Mouse (Mus musculus): ENCODE measurements at regions not wholly inside any gene's neighbourhood (a gene's known extent, or its start where the extent isn't known, plus 50 kb on each side); places are given as distances from the start of the nearest gene placed in this dataset.

GRCm38 (mm10) chr6:36058206-36058605 lies 329.7 kb upstream of the Chrm2 start:
- no peak for DNase-seq (ENCODE audit: low spot score)
- H3K4me2 ChIP-seq (ENCODE audit: low read length), result no peak overlapping the region
- TF ChIP-seq CTCF (IDR thresholded peaks at IDR 0.05; ENCODE audit: low read depth), result no peak

GRCm38 (mm10) chr6:36060411-36060810 lies 327.5 kb upstream of the Chrm2 start:
- no peaks in the 10 kb centered on the region for H3K36me3 ChIP-seq (ENCODE audit: insufficient read depth, low read length)
- no peaks in the 10 kb centered on the region for H3K9me3 ChIP-seq (replicated peaks; ENCODE audit: low read length)
- H3K4me2 ChIP-seq (ENCODE audit: low read length), result no peak overlapping the region
- 69% methylated on average over 1 of the region's 1 CpGs for WGBS
- no peak overlapping the region for H3K27ac ChIP-seq
- H3K9ac ChIP-seq (ENCODE audit: low read depth, low read length), result no peak overlapping the region
- H3K4me3 ChIP-seq (replicated peaks; ENCODE audit: low read depth, low read length), result no peak overlapping the region
- TF ChIP-seq CTCF (IDR thresholded peaks at IDR 0.05; ENCODE audit: low read depth), result no peak
- no peaks in the 10 kb centered on the region for H3K27me3 ChIP-seq (ENCODE audit: insufficient read depth, low read length)
- DNase-seq (ENCODE audit: low spot score), result no peak
- no peak for ATAC-seq (replicated peaks; ENCODE audit: low FRiP score, low read depth)
- no peaks in the 10 kb centered on the region for H3K4me1 ChIP-seq (replicated peaks; ENCODE audit: insufficient read depth, low read length)

More at GRCm38 (mm10) chr6:36058206-36058605, 329.7 kb upstream of the Chrm2 start:
- Histone ChIP-seq H3K4me3 (replicated peaks; ENCODE audit: low read depth, low read length) (no peak overlapping the region), H3K4me1 (replicated peaks; ENCODE audit: insufficient read depth, low read length) (no peaks in the 10 kb centered on the region), H3K9ac (ENCODE audit: low read depth, low read length) (no peak overlapping the region), H3K36me3 (ENCODE audit: insufficient read depth, low read length) (no peaks in the 10 kb centered on the region), H3K27ac (no peak overlapping the region), H3K27me3 (ENCODE audit: insufficient read depth, low read length) (no peaks in the 10 kb centered on the region), H3K9me3 (replicated peaks; ENCODE audit: low read length) (no peaks in the 10 kb centered on the region)
- no peak for ATAC-seq (replicated peaks; ENCODE audit: low FRiP score, low read depth)

GRCm38 (mm10) chr6:36064919-36065318 lies 323.0 kb upstream of the Chrm2 start:
- Histone ChIP-seq H3K27me3 (ENCODE audit: insufficient read depth, low read length) (no peaks in the 10 kb centered on the region), H3K36me3 (ENCODE audit: insufficient read depth, low read length) (no peaks in the 10 kb centered on the region), H3K4me3 (replicated peaks; ENCODE audit: low read depth, low read length) (no peak overlapping the region), H3K4me1 (replicated peaks; ENCODE audit: insufficient read depth, low read length) (no peaks in the 10 kb centered on the region), H3K9ac (ENCODE audit: low read depth, low read length) (no peak overlapping the region), H3K27ac (no peak overlapping the region), H3K9me3 (replicated peaks; ENCODE audit: low read length) (no peaks in the 10 kb centered on the region), H3K4me2 (ENCODE audit: low read length) (no peak overlapping the region)
- 64% methylated on average over 1 of the region's 1 CpGs for WGBS
- DNase-seq (ENCODE audit: low spot score) (no peak), ATAC-seq (replicated peaks; ENCODE audit: low FRiP score, low read depth) (no peak)
- TF ChIP-seq CTCF (IDR thresholded peaks at IDR 0.05; ENCODE audit: low read depth), result no peak

GRCm38 (mm10) chr6:36068690-36069089 lies 319.2 kb upstream of the Chrm2 start:
- ATAC-seq (replicated peaks; ENCODE audit: low FRiP score, low read depth) (no peak), DNase-seq (ENCODE audit: low spot score) (no peak)
- 74% methylated on average over 2 of the region's 2 CpGs for WGBS
- H3K9ac ChIP-seq (ENCODE audit: low read depth, low read length), result no peak overlapping the region
- H3K9me3 ChIP-seq (replicated peaks; ENCODE audit: low read length), result no peaks in the 10 kb centered on the region
- no peaks in the 10 kb centered on the region for H3K36me3 ChIP-seq (ENCODE audit: insufficient read depth, low read length)
- no peaks in the 10 kb centered on the region for H3K4me1 ChIP-seq (replicated peaks; ENCODE audit: insufficient read depth, low read length)
- no peak overlapping the region for H3K27ac ChIP-seq
- no peak overlapping the region for H3K4me3 ChIP-seq (replicated peaks; ENCODE audit: low read depth, low read length)
- TF ChIP-seq CTCF (IDR thresholded peaks at IDR 0.05; ENCODE audit: low read depth), result no peak
- H3K27me3 ChIP-seq (ENCODE audit: insufficient read depth, low read length), result no peaks in the 10 kb centered on the region
- H3K4me2 ChIP-seq (ENCODE audit: low read length), result no peak overlapping the region

GRCm38 (mm10) chr6:36079559-36079958 lies 308.3 kb upstream of the Chrm2 start:
- Histone ChIP-seq H3K9ac (ENCODE audit: low read depth, low read length) (no peak overlapping the region), H3K27ac (no peak overlapping the region), H3K4me1 (replicated peaks; ENCODE audit: insufficient read depth, low read length) (no peaks in the 10 kb centered on the region), H3K4me2 (ENCODE audit: low read length) (no peak overlapping the region), H3K27me3 (ENCODE audit: insufficient read depth, low read length) (no peaks in the 10 kb centered on the region), H3K36me3 (ENCODE audit: insufficient read depth, low read length) (no peaks in the 10 kb centered on the region), H3K9me3 (replicated peaks; ENCODE audit: low read length) (no peaks in the 10 kb centered on the region), H3K4me3 (replicated peaks; ENCODE audit: low read depth, low read length) (no peak overlapping the region)
- ATAC-seq (replicated peaks; ENCODE audit: low FRiP score, low read depth) (no peak), DNase-seq (ENCODE audit: low spot score) (no peak)
- TF ChIP-seq CTCF (IDR thresholded peaks at IDR 0.05; ENCODE audit: low read depth), result no peak
- WGBS, result 76% methylated on average over 5 of the region's 5 CpGs

- Histone ChIP-seq H3K4me1 (replicated peaks; ENCODE audit: insufficient read depth, low read length) (no peaks in the 10 kb centered on the region), H3K4me3 (replicated peaks; ENCODE audit: low read depth, low read length) (no peak overlapping the region), H3K9ac (ENCODE audit: low read depth, low read length) (no peak overlapping the region), H3K36me3 (ENCODE audit: insufficient read depth, low read length) (no peaks in the 10 kb centered on the region), H3K27me3 (ENCODE audit: insufficient read depth, low read length) (no peaks in the 10 kb centered on the region), H3K4me2 (ENCODE audit: low read length) (no peak overlapping the region), H3K27ac (no peak overlapping the region), H3K9me3 (replicated peaks; ENCODE audit: low read length) (no peaks in the 10 kb centered on the region)
- DNase-seq (ENCODE audit: low spot score) (no peak), ATAC-seq (replicated peaks; ENCODE audit: low FRiP score, low read depth) (no peak)
- 93% methylated on average over 2 of the region's 2 CpGs for WGBS
- TF ChIP-seq CTCF (IDR thresholded peaks at IDR 0.05; ENCODE audit: low read depth), result no peak
Measured at GRCm38 (mm10) chr6:36093584-36093983, 294.3 kb upstream of the Chrm2 start.

- WGBS, result 92% methylated on average over 1 of the region's 1 CpGs
- ATAC-seq (replicated peaks; ENCODE audit: low FRiP score, low read depth) (no peak), DNase-seq (ENCODE audit: low spot score) (no peak)
- H3K9ac ChIP-seq (ENCODE audit: low read depth, low read length), result no peak overlapping the region
- no peaks in the 10 kb centered on the region for H3K9me3 ChIP-seq (replicated peaks; ENCODE audit: low read length)
- no peak overlapping the region for H3K27ac ChIP-seq
- TF ChIP-seq CTCF (IDR thresholded peaks at IDR 0.05; ENCODE audit: low read depth), result no peak
- no peaks in the 10 kb centered on the region for H3K27me3 ChIP-seq (ENCODE audit: insufficient read depth, low read length)
- no peaks in the 10 kb centered on the region for H3K36me3 ChIP-seq (ENCODE audit: insufficient read depth, low read length)
- H3K4me2 ChIP-seq (ENCODE audit: low read length), result no peak overlapping the region
- no peak overlapping the region for H3K4me3 ChIP-seq (replicated peaks; ENCODE audit: low read depth, low read length)
- H3K4me1 ChIP-seq (replicated peaks; ENCODE audit: insufficient read depth, low read length), result no peaks in the 10 kb centered on the region
Measured at GRCm38 (mm10) chr6:36094075-36094474, 293.8 kb upstream of the Chrm2 start.

Data from kidney, postnatal 0 days (tissue).